Mouse (Mus musculus): ENCODE data around the gene Diaph2.
"Not testable (repeated sequence)": the region's sequence is repeated elsewhere in the genome, so short reads cannot be mapped to it uniquely, and the experiment has no call there.

Diaph2 gene

DNA sequence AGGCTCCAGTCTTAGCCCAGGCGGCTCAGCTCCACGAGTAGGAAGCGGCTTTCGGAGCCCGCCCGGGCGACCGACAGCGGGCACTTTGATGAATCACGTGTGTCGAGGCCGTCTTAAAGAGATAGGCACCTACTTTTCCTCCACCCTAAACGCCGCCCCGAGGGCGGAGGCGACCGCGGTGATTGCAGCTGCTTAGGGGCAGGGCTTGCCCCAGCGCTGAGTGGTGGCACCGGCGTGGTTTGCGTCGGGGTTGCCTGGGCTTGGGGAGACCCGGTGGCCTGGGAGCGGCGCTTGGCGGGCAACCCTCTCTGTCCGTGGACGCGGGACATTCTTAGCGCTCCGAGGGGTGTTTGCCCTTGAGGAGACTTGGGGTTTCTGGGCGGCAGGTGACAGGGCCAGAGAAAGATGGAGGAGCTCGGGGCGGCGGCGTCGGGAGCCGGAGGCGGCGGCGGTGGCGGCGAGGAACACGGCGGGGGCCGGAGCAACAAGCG is at the start of gene Diaph2:
Diaph2 (plus strand) TSS at position 172 of the 491 bp plus-strand sequence.
- DNase-seq (ENCODE audit: low spot score in 2 of 2): peak; percentile 28 to 57

DNA sequence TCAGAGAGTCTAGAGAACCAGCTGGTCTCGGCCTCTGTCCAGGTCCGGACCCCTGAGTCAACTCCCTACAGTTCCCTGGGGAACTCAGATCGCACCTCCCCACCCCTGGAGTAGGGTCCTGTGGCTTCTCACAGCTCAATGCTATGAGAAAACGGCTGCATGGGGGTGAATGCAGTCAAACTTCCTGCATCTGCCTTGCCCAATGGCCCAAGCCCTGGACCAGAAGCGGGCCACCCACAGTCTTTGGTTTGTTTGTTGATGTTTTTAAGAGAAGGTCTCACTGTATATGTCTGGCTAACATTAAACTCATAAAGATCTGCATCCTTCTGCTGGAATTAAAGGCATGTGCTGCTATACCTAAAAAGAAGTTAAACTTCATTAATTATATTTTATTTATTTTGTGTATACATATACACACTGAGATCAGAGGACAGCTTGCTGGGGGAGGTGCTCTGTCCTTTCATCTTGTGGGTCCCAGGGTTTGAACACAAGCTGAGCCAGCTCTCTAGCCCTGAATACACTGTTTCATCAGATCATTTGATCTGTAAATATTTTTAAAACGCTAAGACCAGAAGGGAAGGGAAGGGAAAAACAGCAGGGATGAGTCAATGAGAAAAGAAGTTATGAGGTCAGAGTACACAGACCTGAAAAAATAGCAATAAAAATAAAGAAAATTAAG is 47.8 kb upstream of the Diaph2 start:
- DNase-seq (ENCODE audit: low spot score in 2 of 2): no peak

DNA sequence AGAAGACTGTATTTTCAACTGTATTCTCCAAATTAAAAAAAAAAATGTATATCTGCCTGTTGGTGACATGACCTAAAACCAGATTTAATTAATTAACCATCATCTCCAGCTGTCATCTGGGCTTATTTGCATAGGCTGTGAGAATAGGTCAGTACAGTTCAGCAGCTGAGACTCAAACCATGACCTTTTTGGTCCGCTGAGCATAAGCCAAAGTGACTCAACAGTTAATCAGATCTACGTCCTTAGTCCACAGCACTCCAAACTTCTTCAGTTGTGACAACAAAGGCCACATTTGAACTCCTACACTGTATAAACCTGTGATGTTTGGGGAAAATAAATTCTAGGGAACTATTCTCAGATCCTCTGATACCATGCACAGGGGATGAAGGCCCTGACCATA is 39.9 kb upstream of the Diaph2 start:
- DNase-seq (ENCODE audit: low spot score in 2 of 2): no peak

DNA sequence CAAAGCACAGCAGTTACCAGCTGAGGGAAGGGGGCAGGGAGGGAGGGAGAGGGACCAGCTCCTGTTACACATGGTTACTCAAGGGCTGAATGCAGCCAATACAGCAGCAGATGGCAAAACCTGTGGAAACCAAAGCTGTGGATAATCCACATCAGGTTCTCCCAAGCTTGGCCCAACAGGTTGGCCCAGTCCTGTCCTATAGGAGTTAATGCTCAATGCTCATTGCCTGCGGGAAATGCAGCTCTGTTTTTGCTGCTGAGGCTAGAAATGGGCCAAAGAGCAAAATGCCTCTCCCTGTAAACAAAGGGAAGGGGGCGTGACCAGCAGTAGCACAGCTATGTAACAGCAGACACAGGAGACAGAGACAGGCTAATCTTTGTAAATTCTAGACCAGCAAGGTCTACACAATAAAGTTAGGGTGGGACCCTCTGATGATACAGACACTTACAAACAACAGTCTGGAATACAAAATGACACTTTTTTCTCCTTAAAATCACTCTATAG is 20.8 kb upstream of the Diaph2 start:
- no peak for DNase-seq (ENCODE audit: low spot score in 2 of 2)

DNA sequence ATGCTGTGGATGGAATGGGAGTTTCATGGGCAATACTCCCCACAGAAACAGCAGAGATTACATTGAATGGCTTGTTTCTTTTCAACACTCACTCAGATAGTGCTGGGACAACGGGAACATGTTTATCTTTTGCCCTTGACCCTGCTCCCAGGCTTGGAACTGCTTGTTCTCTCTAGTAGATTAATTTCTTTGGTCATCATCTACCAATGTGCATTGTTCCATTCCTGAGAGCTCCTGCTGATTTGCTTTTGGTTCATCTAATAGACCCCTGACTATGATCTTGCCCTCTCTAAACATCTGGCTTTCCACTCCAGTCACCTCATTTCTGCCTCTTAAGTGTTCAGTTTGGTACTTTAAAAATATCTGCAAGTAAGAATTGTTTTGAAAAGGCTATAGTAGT is 13.0 kb upstream of the Diaph2 start:
- no peak for DNase-seq (ENCODE audit: low spot score in 2 of 2)

DNA sequence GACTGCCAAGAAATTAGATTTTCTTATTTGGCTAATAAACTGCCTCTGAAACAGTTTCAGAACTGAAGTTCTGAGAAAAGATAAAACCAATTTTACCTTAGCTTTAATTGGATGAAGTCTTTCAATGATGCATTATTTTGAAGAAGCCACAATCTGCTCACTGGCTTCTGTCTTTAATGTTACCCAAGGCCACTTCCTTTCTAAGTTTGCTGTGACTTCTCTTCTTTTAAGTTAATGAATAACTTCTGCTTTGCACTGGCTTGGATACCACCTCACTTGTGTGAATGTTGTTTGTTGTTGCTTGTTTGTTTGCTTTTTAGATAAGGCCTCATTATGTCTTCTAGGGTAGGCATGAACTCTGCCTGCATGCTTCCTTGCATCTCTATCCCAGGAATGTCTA is 10.3 kb upstream of the Diaph2 start:
- DNase-seq (ENCODE audit: low spot score in 2 of 2): no peak

DNA sequence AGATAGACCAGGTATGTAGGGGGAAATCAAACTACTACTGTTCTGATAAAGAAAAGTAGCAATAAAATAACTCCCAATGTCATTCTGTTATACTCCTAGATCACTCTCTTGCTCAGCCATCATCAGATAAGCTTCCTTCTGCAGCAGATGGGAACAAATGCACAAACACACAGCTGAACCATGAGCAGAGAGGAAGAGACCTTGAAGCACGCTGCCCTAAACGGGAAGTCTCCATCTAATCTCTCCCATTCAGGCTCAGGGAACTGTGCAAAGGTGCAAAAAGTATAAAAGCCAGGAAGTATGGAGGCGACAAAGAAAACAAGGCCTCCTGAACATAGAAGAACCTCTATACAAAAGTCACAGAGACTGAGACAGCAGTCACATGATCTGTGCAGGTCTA is 6.6 kb upstream of the Diaph2 start:
- DNase-seq (ENCODE audit: low spot score in 2 of 2): no peak

DNA sequence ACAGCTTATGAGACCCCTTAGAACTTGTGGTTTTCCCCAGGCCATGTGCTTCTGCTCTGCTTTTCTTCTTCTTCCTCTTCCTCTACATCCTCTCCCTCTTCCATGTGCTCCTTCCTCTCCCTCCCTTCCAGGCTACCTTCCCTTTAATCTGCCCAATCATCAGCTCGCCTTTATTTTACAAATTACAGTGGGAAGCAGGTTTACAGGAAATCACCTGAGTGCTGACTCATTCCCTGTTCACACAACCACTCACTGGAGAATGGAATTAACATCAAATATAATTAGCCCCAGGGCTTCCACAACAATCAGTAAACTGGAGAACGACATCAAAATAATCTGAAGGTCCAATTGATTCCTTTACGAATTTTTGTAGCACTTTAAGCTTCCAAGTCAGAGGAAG is 3.6 kb upstream of the Diaph2 start:
- no peak for DNase-seq (ENCODE audit: low spot score in 2 of 2)

DNA sequence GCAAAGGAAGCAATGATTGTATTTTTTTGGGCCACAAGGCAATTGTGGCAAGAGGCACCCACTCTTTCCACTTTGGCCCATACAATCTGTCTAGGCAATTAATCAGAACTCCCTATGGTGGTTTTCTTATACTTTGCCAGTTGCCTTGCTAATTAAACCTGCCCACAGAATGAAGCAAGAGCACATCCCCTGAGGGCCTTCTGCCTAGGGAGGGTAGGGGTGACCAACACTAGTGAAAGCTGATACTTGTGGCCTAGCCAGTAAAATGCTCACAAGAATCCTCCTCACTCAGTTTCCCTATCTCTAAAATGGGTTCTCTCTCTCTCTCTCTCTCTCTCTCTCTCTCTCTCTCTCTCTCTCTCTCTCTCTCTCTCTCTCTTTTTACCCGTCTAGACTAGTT is 440 bp upstream of the Diaph2 start:
- no peak for DNase-seq (ENCODE audit: low spot score in 2 of 2)

DNA sequence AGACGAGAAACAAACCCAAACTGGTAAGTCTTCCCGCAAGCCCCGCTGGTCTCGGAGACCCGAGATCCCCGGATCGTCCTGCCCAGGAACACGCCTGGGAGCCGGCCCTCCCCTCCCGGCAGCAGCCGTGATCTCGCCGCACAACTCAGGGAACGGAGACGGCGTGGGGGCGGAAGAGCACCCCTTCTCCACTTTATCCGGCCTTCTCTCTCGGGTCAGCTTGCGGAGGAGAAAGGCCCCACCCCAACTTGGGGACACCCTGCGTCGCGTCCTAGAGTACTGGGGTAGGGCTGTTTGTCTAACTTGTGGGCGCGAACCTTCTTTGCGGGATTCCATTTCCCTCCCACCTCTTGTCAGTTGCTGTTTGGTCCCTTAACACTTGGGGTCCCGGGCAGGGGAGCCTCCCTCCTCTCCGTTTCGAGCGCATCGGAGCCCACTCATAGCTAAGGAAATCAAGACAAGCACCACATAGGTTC is 590 bp downstream of the Diaph2 start:
- DNase-seq (ENCODE audit: low spot score in 2 of 2): peak in 1 of 2 experiments; percentile 4

DNA sequence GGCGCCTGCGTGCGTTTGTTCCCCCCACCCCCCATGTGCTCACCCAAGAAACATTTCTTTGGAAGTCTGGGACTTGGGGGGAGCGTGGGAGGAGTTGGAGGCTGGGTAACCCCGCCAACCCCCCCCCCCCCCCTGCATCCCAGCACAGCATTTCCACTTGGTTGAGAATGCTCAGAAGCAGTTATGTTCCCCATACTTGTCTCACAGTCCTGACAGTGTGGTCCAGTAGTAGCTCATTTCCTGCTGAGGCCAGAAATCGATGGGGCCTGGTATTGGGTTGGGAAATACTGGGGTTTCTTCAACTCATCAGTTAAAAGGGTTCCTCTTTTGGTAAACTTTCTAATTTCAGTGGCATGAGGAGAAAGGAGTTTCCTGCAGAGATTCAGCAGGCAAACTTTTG is 1.1 kb downstream of the Diaph2 start:
- DNase-seq (ENCODE audit: low spot score in 2 of 2): no peak

DNA sequence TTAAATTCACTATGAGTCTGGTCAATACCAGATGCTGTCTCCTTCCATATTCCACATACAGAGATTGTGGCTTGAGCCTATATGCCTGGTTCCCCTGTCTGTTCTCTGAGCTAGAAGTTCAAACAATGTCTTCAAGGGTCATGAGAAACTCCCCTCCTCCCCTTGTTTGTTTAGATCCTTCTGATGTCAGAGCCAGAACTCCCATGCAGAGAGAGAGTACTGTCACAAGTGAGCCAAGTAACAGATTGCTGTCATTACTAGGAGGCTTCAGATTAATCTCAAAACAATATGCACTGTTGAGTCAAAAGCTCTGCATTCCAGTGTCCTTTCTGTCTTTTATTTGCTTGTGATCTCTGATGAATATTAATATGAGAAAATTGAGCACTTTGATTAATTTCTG is 7.1 kb downstream of the Diaph2 start:
- DNase-seq (ENCODE audit: low spot score in 2 of 2): no peak

DNA sequence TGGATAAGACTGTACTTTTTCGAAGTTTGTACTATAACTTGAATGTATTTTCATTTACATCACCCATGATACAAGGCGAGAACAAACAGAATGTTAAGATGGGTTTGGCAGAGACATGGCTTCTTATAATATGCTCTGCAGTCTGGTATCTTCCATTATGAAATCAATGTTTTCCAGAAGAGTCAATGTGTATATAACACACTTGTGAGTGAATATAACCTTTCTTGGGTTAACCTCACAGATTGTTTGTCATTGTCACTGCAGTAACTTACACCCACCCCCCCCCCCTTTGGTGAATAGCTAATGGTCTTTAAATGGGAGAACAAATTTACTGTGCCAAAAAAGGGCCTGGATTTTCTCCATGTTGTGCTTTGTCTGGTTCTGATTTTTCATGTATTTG is 13.1 kb downstream of the Diaph2 start:
- DNase-seq (ENCODE audit: low spot score in 2 of 2): no peak

DNA sequence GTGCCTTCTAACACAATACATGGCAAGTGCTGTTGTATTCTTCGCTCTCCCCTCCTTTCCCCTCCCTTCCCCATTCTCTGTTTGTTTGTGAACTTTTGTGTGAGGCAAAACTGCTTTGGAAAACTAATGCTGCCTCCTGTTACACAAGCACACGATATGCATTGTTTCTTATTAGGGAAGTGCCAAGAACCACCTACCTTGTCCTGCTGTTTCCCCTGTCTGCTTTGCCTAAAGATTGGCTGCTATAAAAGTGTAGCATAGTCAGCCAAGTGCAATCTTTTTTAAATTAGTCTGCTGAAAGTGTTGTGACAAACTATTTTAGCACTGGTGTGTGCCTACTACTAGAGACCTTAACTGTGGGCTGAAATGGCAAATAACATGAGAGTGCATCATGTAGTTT is 15.8 kb downstream of the Diaph2 start:
- DNase-seq (ENCODE audit: low spot score in 2 of 2): no peak

DNA sequence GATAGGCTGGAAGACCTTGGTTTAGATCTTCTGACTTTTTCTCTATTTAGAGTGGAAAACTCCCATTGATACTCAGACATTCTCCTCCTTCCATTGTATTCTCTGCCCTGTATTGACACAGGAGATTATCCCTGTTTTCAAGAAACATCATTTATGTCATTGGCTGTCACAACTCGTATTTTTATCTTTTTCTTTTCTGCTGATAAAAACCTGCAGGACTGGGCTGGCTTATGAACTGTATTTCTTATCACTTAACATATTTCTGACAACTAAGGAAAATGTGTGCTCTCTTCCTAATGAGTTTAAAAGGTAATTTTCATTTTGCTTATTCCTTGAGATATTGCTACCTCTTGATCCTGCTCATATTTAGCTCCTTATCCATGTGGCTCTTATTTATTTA is 17.3 kb downstream of the Diaph2 start:
- no peak for DNase-seq (ENCODE audit: low spot score in 2 of 2)

DNA sequence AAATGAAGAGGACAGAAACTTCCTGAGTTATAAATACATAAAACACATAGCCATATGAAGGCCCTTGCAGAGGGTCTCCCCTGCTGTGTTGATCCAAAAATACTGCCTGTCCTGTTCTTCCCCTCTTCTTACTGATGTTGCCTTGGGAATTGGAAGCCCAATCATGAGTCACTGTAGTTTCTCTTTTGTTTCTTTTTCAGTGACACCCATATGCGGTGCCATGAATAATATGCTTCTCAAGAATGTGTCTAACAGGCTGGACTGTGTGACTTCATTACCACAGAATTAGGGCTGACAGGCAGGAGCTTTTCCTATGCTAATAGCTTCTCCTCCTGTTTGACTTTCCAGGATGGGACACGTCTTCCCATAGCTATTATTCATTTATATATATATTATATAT is 21.1 kb downstream of the Diaph2 start:
- DNase-seq (ENCODE audit: low spot score in 2 of 2): no peak

DNA sequence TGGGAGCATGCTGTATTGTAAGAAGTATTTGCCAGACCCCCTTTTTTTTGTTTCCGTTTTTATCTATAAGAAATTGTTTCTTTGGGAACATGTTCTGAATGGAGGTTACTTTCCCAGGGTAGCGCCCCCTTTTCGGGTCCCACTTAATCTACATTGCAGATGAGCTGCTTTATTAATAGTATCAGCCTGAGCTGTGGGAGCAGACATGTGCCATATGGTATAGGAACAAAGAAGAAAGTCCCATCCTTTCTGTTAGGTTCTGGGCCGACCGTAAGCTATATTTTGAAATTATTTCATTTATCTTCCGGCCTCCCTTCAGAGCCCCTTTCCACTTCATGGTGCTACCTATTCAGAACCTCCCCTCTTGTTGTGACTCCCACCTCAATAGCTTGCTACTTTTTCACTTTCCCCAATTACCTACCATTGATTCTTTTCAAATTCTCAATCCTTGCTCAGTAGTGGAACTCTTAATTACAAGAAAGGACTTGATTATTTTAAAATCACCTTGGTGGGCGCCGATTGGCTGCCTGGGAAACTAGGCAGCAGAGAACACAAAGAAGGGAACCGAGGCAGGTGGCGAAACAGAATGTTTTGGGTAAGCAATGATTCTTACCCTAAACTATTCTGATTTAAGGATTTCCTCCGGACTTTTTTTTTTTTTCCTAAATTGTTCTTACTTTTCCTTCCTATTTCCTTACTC is 24.2 kb downstream of the Diaph2 start:
- DNase-seq (ENCODE audit: low spot score in 2 of 2): no peak

DNA sequence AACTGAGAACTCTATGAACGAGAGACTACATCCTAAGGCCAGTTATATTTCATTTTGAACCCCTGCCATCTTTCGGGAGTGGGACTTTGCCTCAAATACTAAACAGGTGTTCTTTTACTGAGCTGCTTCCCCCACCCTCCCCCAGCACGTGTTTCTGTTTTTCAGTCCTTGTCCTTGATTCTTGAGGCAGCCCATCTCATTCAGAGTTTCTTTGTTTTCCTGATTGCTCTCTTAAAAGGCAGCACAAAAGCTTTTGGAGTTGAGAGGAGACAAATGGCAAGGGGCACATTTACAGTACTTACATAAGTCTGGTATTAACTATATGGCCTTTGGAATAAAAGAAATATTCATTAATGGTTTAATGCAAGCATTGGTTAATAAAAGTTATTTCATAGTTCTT is 24.9 kb downstream of the Diaph2 start:
- DNase-seq (ENCODE audit: low spot score in 2 of 2): no peak

DNA sequence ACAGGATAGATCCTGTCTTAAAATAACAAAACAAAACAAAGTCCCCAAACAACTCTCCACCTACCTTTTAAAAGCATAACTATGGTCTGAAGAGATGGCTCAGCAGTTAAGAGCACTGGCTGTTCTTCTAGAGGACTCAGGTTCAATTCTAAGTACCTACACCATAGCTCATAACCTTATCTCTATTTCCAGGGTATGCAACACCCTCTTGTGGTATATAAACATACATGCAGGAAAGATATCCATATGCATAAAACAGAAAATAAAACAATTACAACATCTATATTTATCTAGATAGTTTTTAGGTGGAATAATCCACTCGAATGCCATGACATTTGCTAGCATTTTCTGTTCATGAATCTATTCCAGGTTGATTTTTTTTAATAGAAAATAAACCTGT is 27.2 kb downstream of the Diaph2 start:
- no peak for DNase-seq (ENCODE audit: low spot score in 2 of 2)

DNA sequence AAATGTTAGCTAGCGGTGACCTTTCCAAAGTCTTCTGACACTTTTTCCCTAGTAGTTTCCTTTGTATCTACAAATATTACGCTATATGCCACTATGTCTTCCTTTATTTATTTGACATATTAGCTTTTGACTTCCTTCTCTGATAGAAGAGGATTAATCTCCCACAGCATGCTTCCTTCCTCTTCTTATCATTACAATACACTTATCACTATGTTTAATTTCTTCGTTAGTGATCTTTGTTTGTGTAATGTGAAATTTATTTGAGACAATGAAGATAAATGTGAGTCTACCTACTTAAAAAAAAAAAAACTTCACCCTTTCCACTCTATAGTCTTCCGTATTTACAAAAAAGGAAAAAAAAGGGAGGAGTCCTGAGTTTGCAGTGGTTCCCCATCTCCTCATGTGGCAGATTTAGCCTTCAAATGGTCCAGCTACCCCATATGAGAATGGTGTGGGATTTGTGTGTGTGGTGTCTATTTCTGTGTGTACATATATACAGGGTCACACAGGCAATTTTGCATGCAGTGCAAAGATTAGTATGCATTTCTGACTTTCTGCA is 27.9 kb downstream of the Diaph2 start:
- no peak for DNase-seq (ENCODE audit: low spot score in 2 of 2)

DNA sequence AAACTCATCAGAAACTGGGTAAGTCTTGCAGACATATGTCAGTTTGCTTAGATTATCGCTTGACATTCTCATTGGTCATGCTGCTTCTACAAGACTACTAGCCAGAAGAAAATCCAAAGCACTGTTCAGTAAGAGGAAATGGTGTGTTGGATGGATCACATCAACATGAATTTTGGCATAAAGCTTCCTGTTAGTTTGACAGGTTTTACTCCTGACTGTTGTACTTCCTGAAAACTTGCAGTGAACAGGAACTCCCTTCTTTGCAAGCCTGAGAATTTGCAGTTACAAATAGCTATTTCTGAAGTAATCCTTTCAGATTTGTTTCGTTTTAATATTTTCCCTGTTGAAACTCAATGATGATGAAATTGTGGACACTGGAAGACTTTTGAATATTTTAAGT is 32.3 kb downstream of the Diaph2 start:
- no peak for DNase-seq (ENCODE audit: low spot score in 2 of 2)

DNA sequence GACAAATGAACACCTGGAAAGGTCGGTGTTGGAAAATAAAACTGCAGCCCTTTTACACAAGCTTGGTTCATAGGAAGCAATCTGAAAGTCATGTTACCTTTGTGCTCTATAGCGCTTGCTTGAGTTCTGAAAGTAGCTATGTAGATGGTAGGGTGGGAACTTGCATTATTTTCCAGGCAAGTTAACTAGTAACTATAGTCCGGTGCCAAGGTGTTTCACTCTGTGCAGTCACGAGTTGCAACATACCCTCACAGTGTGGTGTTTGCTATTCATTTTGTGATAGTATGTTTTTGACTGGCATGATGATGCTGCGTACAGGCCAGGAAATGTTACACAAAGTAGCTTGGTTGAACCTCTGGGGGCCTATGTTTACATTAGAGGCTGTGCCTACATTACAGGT is 34.5 kb downstream of the Diaph2 start:
- no peak for DNase-seq (ENCODE audit: low spot score in 2 of 2)

DNA sequence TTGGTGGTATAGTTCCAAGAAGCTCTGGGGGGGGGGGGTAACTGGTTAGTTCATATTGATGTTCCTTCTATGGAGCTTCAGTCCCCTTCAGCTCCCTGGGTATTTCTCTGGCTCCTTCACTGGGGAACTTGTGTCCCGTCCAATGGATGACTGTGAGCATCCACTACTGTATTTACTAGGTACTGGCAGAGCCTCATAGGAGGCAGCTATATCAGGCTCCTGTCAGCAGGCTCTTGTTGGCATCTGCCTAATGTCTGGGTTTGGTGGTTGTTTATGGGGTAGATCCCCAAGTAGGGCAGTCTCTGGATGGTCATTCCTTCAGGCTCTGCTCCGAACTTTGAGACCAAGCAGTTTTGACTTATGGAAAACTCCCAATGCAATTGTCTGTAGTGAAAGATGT is 50.4 kb downstream of the Diaph2 start:
- not testable (repeated sequence) for DNase-seq (ENCODE audit: low spot score in 2 of 2)

Measured in cerebellum, postnatal 4 days (tissue).